Mouse (Mus musculus): ENCODE data around the gene Sept9. TPM values are rescaled to one million over a fixed set of nuclear protein-coding genes. Genes with fewer than 3 reads are reported as not detected.

Gene Sept9
- polyA plus RNA-seq, 1 experiment, result 0.37 TPM

GRCm38 (mm10) chr11:117183299-117183698 lies 16.2 kb upstream of the Sept9 start:
- Histone ChIP-seq H3K36me3 (ENCODE audit: control insufficient read depth) (no peaks in the 10 kb centered on the region), H3K4me3 (replicated peaks) (no peak overlapping the region), H3K27me3 (ENCODE audit: control insufficient read depth) (no peaks in the 10 kb centered on the region), H3K4me1 (ENCODE audit: control insufficient read depth) (no peaks in the 10 kb centered on the region), H3K9me3 (ENCODE audit: control insufficient read depth, low read length) (peaks cover 27% of the 10 kb centered on the region)
- no peak for TF ChIP-seq TAL1 (IDR thresholded peaks at IDR 0.05; ENCODE audit: low read length)
- no peak for TF ChIP-seq GATA1 (IDR thresholded peaks at IDR 0.05; ENCODE audit: low read length)

- Histone ChIP-seq H3K4me1 (ENCODE audit: control insufficient read depth) (no peaks in the 10 kb centered on the region), H3K27me3 (ENCODE audit: control insufficient read depth) (no peaks in the 10 kb centered on the region), H3K4me3 (replicated peaks) (no peak overlapping the region), H3K36me3 (ENCODE audit: control insufficient read depth) (no peaks in the 10 kb centered on the region), H3K9me3 (ENCODE audit: control insufficient read depth, low read length) (peaks cover 27% of the 10 kb centered on the region)
- TF ChIP-seq TAL1 (IDR thresholded peaks at IDR 0.05; ENCODE audit: low read length) (no peak), GATA1 (IDR thresholded peaks at IDR 0.05; ENCODE audit: low read length) (no peak)
Observed at GRCm38 (mm10) chr11:117183841-117184240, 15.6 kb upstream of the Sept9 start.

GRCm38 (mm10) chr11:117185076-117185933 lies 14.2 kb upstream of the Sept9 start:
- no peak for TF ChIP-seq GATA1 (IDR thresholded peaks at IDR 0.05; ENCODE audit: low read length)
- no peak for TF ChIP-seq TAL1 (IDR thresholded peaks at IDR 0.05; ENCODE audit: low read length)
- Histone ChIP-seq H3K27me3 (ENCODE audit: control insufficient read depth) (no peaks in the 10 kb centered on the region), H3K4me3 (replicated peaks) (no peak overlapping the region), H3K36me3 (ENCODE audit: control insufficient read depth) (no peaks in the 10 kb centered on the region), H3K4me1 (ENCODE audit: control insufficient read depth) (no peaks in the 10 kb centered on the region), H3K9me3 (ENCODE audit: control insufficient read depth, low read length) (peaks cover 19% of the 10 kb centered on the region)

GRCm38 (mm10) chr11:117191524-117191923 lies 7.9 kb upstream of the Sept9 start:
- Histone ChIP-seq H3K27me3 (ENCODE audit: control insufficient read depth) (no peaks in the 10 kb centered on the region), H3K4me1 (ENCODE audit: control insufficient read depth) (no peaks in the 10 kb centered on the region), H3K36me3 (ENCODE audit: control insufficient read depth) (no peaks in the 10 kb centered on the region), H3K9me3 (ENCODE audit: control insufficient read depth, low read length) (no peaks in the 10 kb centered on the region), H3K4me3 (replicated peaks) (no peak overlapping the region)
- TF ChIP-seq TAL1 (IDR thresholded peaks at IDR 0.05; ENCODE audit: low read length) (no peak), GATA1 (IDR thresholded peaks at IDR 0.05; ENCODE audit: low read length) (no peak)

GRCm38 (mm10) chr11:117194475-117194937 lies 5.0 kb upstream of the Sept9 start:
- H3K27me3 ChIP-seq (ENCODE audit: control insufficient read depth), result peaks cover 14% of the 10 kb centered on the region

GRCm38 (mm10) chr11:117195616-117196015 lies 3.8 kb upstream of the Sept9 start:
- no peaks in the 10 kb centered on the region for H3K36me3 ChIP-seq (ENCODE audit: control insufficient read depth)
- H3K9me3 ChIP-seq (ENCODE audit: control insufficient read depth, low read length), result no peaks in the 10 kb centered on the region
- TF ChIP-seq GATA1 (IDR thresholded peaks at IDR 0.05; ENCODE audit: low read length) (no peak), TAL1 (IDR thresholded peaks at IDR 0.05; ENCODE audit: low read length) (no peak)
- H3K27me3 ChIP-seq (ENCODE audit: control insufficient read depth), result peaks cover 24% of the 10 kb centered on the region
- no peaks in the 10 kb centered on the region for H3K4me1 ChIP-seq (ENCODE audit: control insufficient read depth)
- H3K4me3 ChIP-seq (replicated peaks), result no peak overlapping the region

More at GRCm38 (mm10) chr11:117194475-117194937, 5.0 kb upstream of the Sept9 start:
- Histone ChIP-seq H3K9me3 (ENCODE audit: control insufficient read depth, low read length) (no peaks in the 10 kb centered on the region), H3K36me3 (ENCODE audit: control insufficient read depth) (no peaks in the 10 kb centered on the region), H3K4me3 (replicated peaks) (no peak overlapping the region), H3K4me1 (ENCODE audit: control insufficient read depth) (no peaks in the 10 kb centered on the region)
- no peak for TF ChIP-seq TAL1 (IDR thresholded peaks at IDR 0.05; ENCODE audit: low read length)
- TF ChIP-seq GATA1 (IDR thresholded peaks at IDR 0.05; ENCODE audit: low read length), result no peak

- no peak overlapping the region for H3K4me3 ChIP-seq (replicated peaks)
- no peaks in the 10 kb centered on the region for H3K36me3 ChIP-seq (ENCODE audit: control insufficient read depth)
- no peaks in the 10 kb centered on the region for H3K9me3 ChIP-seq (ENCODE audit: control insufficient read depth, low read length)
- TF ChIP-seq GATA1 (IDR thresholded peaks at IDR 0.05; ENCODE audit: low read length), result no peak
- no peak for TF ChIP-seq TAL1 (IDR thresholded peaks at IDR 0.05; ENCODE audit: low read length)
- H3K27me3 ChIP-seq (ENCODE audit: control insufficient read depth), result peaks cover 29% of the 10 kb centered on the region
- no peaks in the 10 kb centered on the region for H3K4me1 ChIP-seq (ENCODE audit: control insufficient read depth)
Observed at GRCm38 (mm10) chr11:117196681-117197080, 2.8 kb upstream of the Sept9 start.

GRCm38 (mm10) chr11:117198122-117198521 lies 1.3 kb upstream of the Sept9 start:
- H3K4me3 ChIP-seq (replicated peaks), result no peak overlapping the region
- H3K9me3 ChIP-seq (ENCODE audit: control insufficient read depth, low read length), result no peaks in the 10 kb centered on the region
- no peaks in the 10 kb centered on the region for H3K36me3 ChIP-seq (ENCODE audit: control insufficient read depth)
- H3K4me1 ChIP-seq (ENCODE audit: control insufficient read depth), result no peaks in the 10 kb centered on the region
- H3K27me3 ChIP-seq (ENCODE audit: control insufficient read depth), result peaks cover 29% of the 10 kb centered on the region
- no peak for TF ChIP-seq GATA1 (IDR thresholded peaks at IDR 0.05; ENCODE audit: low read length)
- TF ChIP-seq TAL1 (IDR thresholded peaks at IDR 0.05; ENCODE audit: low read length), result no peak

GRCm38 (mm10) chr11:117201846-117202245 lies 2.4 kb downstream of the Sept9 start:
- Histone ChIP-seq H3K9me3 (ENCODE audit: control insufficient read depth, low read length) (no peaks in the 10 kb centered on the region), H3K36me3 (ENCODE audit: control insufficient read depth) (no peaks in the 10 kb centered on the region), H3K27me3 (ENCODE audit: control insufficient read depth) (peaks cover 29% of the 10 kb centered on the region), H3K4me3 (replicated peaks) (no peak overlapping the region), H3K4me1 (ENCODE audit: control insufficient read depth) (no peaks in the 10 kb centered on the region)
- no peak for TF ChIP-seq TAL1 (IDR thresholded peaks at IDR 0.05; ENCODE audit: low read length)
- TF ChIP-seq GATA1 (IDR thresholded peaks at IDR 0.05; ENCODE audit: low read length), result no peak
